Mouse (Mus musculus): ENCODE data around the gene Hsfy2.

- TF ChIP-seq POLR2A (IDR thresholded peaks at IDR 0.05; ENCODE audit: low read depth, low read length) (no peak), CTCF (IDR thresholded peaks at IDR 0.05; ENCODE audit: extremely low read depth, insufficient read length, insufficient replicate concordance, low read depth, low read length) (no peak)
Observed at GRCm38 (mm10) chr1:56684512-56684911, 47.3 kb upstream of the Hsfy2 start.
